Mouse (Mus musculus) embryonic facial prominence, embryonic 14.5 days (tissue): ENCODE results near the gene Fuz. TPM values are rescaled to one million over a fixed set of nuclear protein-coding genes. Genes with fewer than 3 reads are reported as not detected.
A peak's percentile ranks its signal among the peaks of the same experiment; 100 is the strongest.

Experiments used
- ATAC-seq: fragments of 200-750 bp; cut with Nextera tagmentation; 2 replicates; pipeline ENCODE4 v1.8.0; 2017; ENCODE audit warnings: low read depth, moderate number of reproducible peaks, moderate TSS enrichment
- DNase-seq: peaks from one replicate; pipeline ENCODE4 v3.0.0-alpha.2; 2015; ENCODE audit warnings: low spot score
- H3K27ac ChIP-seq: fragments of 300-500 bp; sonication (generic); replicated peaks from 2 replicates; pipeline ENCODE4 v1.5.1; 2014; ENCODE audit warnings: low read depth, mild to moderate bottlenecking, low read length, moderate library complexity
- H3K27me3 ChIP-seq: fragments of 300-500 bp; sonication (generic); replicated peaks from 2 replicates; pipeline ENCODE4 v1.6.1; 2014; ENCODE audit warnings: low read length; ENCODE audit not compliant: control insufficient read depth, insufficient read depth
- H3K36me3 ChIP-seq: fragments of 300-500 bp; sonication (generic); 2 replicates; pipeline ENCODE4 v1.6.1; 2014; ENCODE audit warnings: low read length, mixed read lengths; ENCODE audit not compliant: control insufficient read depth, insufficient read depth
- H3K4me1 ChIP-seq: fragments of 300-500 bp; sonication (generic); 2 replicates; pipeline ENCODE4 v1.6.1; 2014; ENCODE audit warnings: antibody characterized with exemption, low read length; ENCODE audit not compliant: control insufficient read depth, insufficient read depth
- H3K4me2 ChIP-seq: fragments of 300-500 bp; sonication (generic); 2 replicates; pipeline ENCODE4 v1.6.1; 2014; ENCODE audit warnings: low read depth, mild to moderate bottlenecking, low read length, moderate library complexity, mixed read lengths
- H3K4me3 ChIP-seq: fragments of 300-500 bp; sonication (generic); 2 replicates; pipeline ENCODE4 v1.5.1; 2014; ENCODE audit warnings: low read depth, mild to moderate bottlenecking, low read length
- H3K9ac ChIP-seq: fragments of 300-500 bp; sonication (generic); 2 replicates; pipeline ENCODE4 v1.6.1; 2014; ENCODE audit warnings: low read depth, mild to moderate bottlenecking, low read length, moderate library complexity, mixed read lengths
- H3K9me3 ChIP-seq: fragments of 300-500 bp; sonication (generic); 2 replicates; pipeline ENCODE4 v1.6.1; 2016; ENCODE audit warnings: low read length; ENCODE audit not compliant: control insufficient read depth
- WGBS: fragments of 180-500 bp; shearing (Covaris S2); extraction: QIAGEN DNeasy Blood & Tissue Kit; methylation state at CpG from one replicate; pipeline ENCODE4 v1.1.7; 2014; 5-methylcytosine and 5-hydroxymethylcytosine counted together
- polyA plus RNA-seq: library from polyadenylated mRNA; unstranded; fragments of >200 nt; fragmentation: Nextera tagmentation; extraction: Ambion mirVana; gene quantifications from 2 replicates; pipeline ENCODE4 v1.2.1, GENCODE M21; 2014

The Fuz gene
- polyA plus RNA-seq, 1 experiment from 2014 or later: 16.9 TPM

GRCm38 (mm10) chr7:44901230-44901722 is 5.4 kb downstream of the Fuz start:
- H3K4me3 ChIP-seq: peak overlapping the region; percentile 30
- H3K9me3 ChIP-seq: no peaks in the 10 kb centered on the region
- peak overlapping the region; percentile 54 for H3K9ac ChIP-seq
- no peaks in the 10 kb centered on the region for H3K27me3 ChIP-seq
- peak; percentile 44; the same call in 1 of the 2 replicates for ATAC-seq
- peaks cover 14% of the 10 kb centered on the region for H3K4me1 ChIP-seq
- 32% methylated on average over 20 of the region's 21 CpGs for WGBS
- H3K36me3 ChIP-seq: peaks cover 72% of the 10 kb centered on the region
- peak; percentile 75 for DNase-seq
- H3K4me2 ChIP-seq: peak overlapping the region; percentile 54
- peak overlapping the region; percentile 58 for H3K27ac ChIP-seq

- no peaks in the 10 kb centered on the region for H3K27me3 ChIP-seq
- H3K4me3 ChIP-seq: no peak overlapping the region
- H3K4me1 ChIP-seq: peaks cover 5% of the 10 kb centered on the region
- H3K9ac ChIP-seq: no peak overlapping the region
- H3K27ac ChIP-seq: no peak overlapping the region
- ATAC-seq (no peak), DNase-seq (no peak)
- H3K36me3 ChIP-seq: peaks cover 97% of the 10 kb centered on the region
- no peaks in the 10 kb centered on the region for H3K9me3 ChIP-seq
- H3K4me2 ChIP-seq: no peak overlapping the region
- WGBS: 93% methylated on average over 20 of the region's 20 CpGs
These were observed 9.6 kb downstream of the Fuz start for GRCm38 (mm10) chr7:44905430-44905829.

- Histone ChIP-seq H3K36me3 (peaks cover 97% of the 10 kb centered on the region), H3K9me3 (no peaks in the 10 kb centered on the region), H3K9ac (no peak overlapping the region), H3K4me1 (no peaks in the 10 kb centered on the region), H3K4me3 (no peak overlapping the region), H3K27ac (no peak overlapping the region), H3K27me3 (no peaks in the 10 kb centered on the region), H3K4me2 (no peak overlapping the region)
- DNase-seq (no peak), ATAC-seq (no peak)
- 89% methylated on average over 15 of the region's 15 CpGs for WGBS
These were observed 13.0 kb downstream of the Fuz start for GRCm38 (mm10) chr7:44908706-44909476.

GRCm38 (mm10) chr7:44914396-44914795 is 18.5 kb downstream of the Fuz start:
- peaks cover 67% of the 10 kb centered on the region for H3K36me3 ChIP-seq
- no peaks in the 10 kb centered on the region for H3K27me3 ChIP-seq
- H3K27ac ChIP-seq: no peak overlapping the region
- DNase-seq (no peak), ATAC-seq (no peak)
- no peak overlapping the region for H3K9ac ChIP-seq
- WGBS: 92% methylated on average over 2 of the region's 2 CpGs
- H3K4me1 ChIP-seq: no peaks in the 10 kb centered on the region
- H3K4me2 ChIP-seq: no peak overlapping the region
- H3K9me3 ChIP-seq: no peaks in the 10 kb centered on the region
- H3K4me3 ChIP-seq: no peak overlapping the region

- Histone ChIP-seq H3K9me3 (no peaks in the 10 kb centered on the region), H3K4me3 (no peak overlapping the region), H3K27ac (no peak overlapping the region), H3K9ac (no peak overlapping the region), H3K4me2 (no peak overlapping the region), H3K36me3 (peaks cover 67% of the 10 kb centered on the region), H3K4me1 (no peaks in the 10 kb centered on the region), H3K27me3 (no peaks in the 10 kb centered on the region)
- DNase-seq (no peak), ATAC-seq (no peak)
- WGBS: 93% methylated on average over 9 of the region's 9 CpGs
These were observed 19.4 kb downstream of the Fuz start for GRCm38 (mm10) chr7:44915314-44915713.

- ATAC-seq (no peak), DNase-seq (no peak)
- H3K4me2 ChIP-seq: no peak overlapping the region
- no peaks in the 10 kb centered on the region for H3K27me3 ChIP-seq
- no peak overlapping the region for H3K4me3 ChIP-seq
- no peak overlapping the region for H3K9ac ChIP-seq
- 77% methylated on average over 6 of the region's 6 CpGs for WGBS
- no peaks in the 10 kb centered on the region for H3K4me1 ChIP-seq
- H3K36me3 ChIP-seq: peaks cover 62% of the 10 kb centered on the region
- no peak overlapping the region for H3K27ac ChIP-seq
- H3K9me3 ChIP-seq: no peaks in the 10 kb centered on the region
These were observed 20.3 kb downstream of the Fuz start for GRCm38 (mm10) chr7:44916191-44916590.

GRCm38 (mm10) chr7:44916881-44917280 is 21.0 kb downstream of the Fuz start:
- Histone ChIP-seq H3K9ac (no peak overlapping the region), H3K36me3 (peaks cover 61% of the 10 kb centered on the region)
- no peak for ATAC-seq

GRCm38 (mm10) chr7:44918219-44918618 is 22.3 kb downstream of the Fuz start:
- H3K27me3 ChIP-seq: no peaks in the 10 kb centered on the region
- no peaks in the 10 kb centered on the region for H3K4me1 ChIP-seq
- H3K9me3 ChIP-seq: no peaks in the 10 kb centered on the region
- H3K27ac ChIP-seq: no peak overlapping the region; the same call in 1 of the 2 replicates
- no peak for ATAC-seq
- no peak overlapping the region for H3K4me2 ChIP-seq
- WGBS: 77% methylated on average over 3 of the region's 3 CpGs
- DNase-seq: no peak
- peaks cover 62% of the 10 kb centered on the region for H3K36me3 ChIP-seq
- no peak overlapping the region for H3K9ac ChIP-seq
- no peak overlapping the region for H3K4me3 ChIP-seq

More at GRCm38 (mm10) chr7:44916881-44917280, 21.0 kb downstream of the Fuz start:
- Histone ChIP-seq H3K27ac (no peak overlapping the region), H3K4me2 (no peak overlapping the region), H3K4me3 (no peak overlapping the region), H3K27me3 (no peaks in the 10 kb centered on the region), H3K4me1 (no peaks in the 10 kb centered on the region), H3K9me3 (no peaks in the 10 kb centered on the region)
- DNase-seq: no peak
- 81% methylated on average over 4 of the region's 4 CpGs for WGBS

- H3K9me3 ChIP-seq: no peaks in the 10 kb centered on the region
- no peak overlapping the region for H3K4me3 ChIP-seq
- peak overlapping the region; percentile 72 for H3K27ac ChIP-seq
- DNase-seq: peak; percentile 41
- H3K36me3 ChIP-seq: peaks cover 61% of the 10 kb centered on the region
- H3K4me2 ChIP-seq: no peak overlapping the region
- ATAC-seq: no peak
- 72% methylated on average over 5 of the region's 5 CpGs for WGBS
- H3K9ac ChIP-seq: no peak overlapping the region
- H3K4me1 ChIP-seq: no peaks in the 10 kb centered on the region
- no peaks in the 10 kb centered on the region for H3K27me3 ChIP-seq
These were observed 23.2 kb downstream of the Fuz start for GRCm38 (mm10) chr7:44919127-44919526.
